Mouse (Mus musculus): ENCODE measurements around the gene Mfap1a. TPM values are rescaled to one million over a fixed set of nuclear protein-coding genes. Genes with fewer than 3 reads are reported as not detected.

Gene Mfap1a
- total RNA-seq, 2 experiments from 2014 or later, result 25.2 to 27.4 TPM

Small RNA genes within 50 kb of the gene (microRNA-seq; reads per million reads assigned to microRNA genes)
- 0 to 0.35 reads per million in 2 experiments for gene Gm22953

Other genes with a start within 250 kb of the Mfap1a start
- gene Trp53bp1, start 235.3 kb downstream of the Mfap1a start, total RNA-seq (2021), result 10 to 100 TPM; 66.8 to 67.9 TPM
- gene Map1a, start 217.1 kb downstream of the Mfap1a start, total RNA-seq (2021), result 10 to 100 TPM; 16.5 to 18.2 TPM
- 10 to 100 TPM; 22.4 to 22.8 TPM for gene Ppip5k1, start 151.3 kb downstream of the Mfap1a start, total RNA-seq (2021)
- gene Ckmt1, start 149.0 kb downstream of the Mfap1a start, total RNA-seq (2021), result 1 to 10 TPM; 1.1 to 2.9 TPM
- not detected for gene Strc, start 119.5 kb downstream of the Mfap1a start, total RNA-seq (2021)
- gene Pdia3, start 92.9 kb downstream of the Mfap1a start, total RNA-seq (2021), result 100 to 1,000 TPM; 200 to 203 TPM
- gene Catsper2, start 92.9 kb downstream of the Mfap1a start, total RNA-seq (2021), result 1 to 10 TPM; 3.3 to 3.7 TPM
- gene Ell3, start 62.4 kb downstream of the Mfap1a start, total RNA-seq (2021), result under 1 TPM in 1 of 2 experiments, not detected in 1; 0.31 TPM
- gene Serf2, start 57.5 kb downstream of the Mfap1a start, total RNA-seq (2021), result 100 to 1,000 TPM; 350 to 387 TPM
- gene Hypk, start 53.4 kb downstream of the Mfap1a start, total RNA-seq (2021), result 10 to 100 TPM; 23.4 to 26.1 TPM
- under 1 TPM; 0.16 to 0.19 TPM for gene Serinc4, start 49.9 kb downstream of the Mfap1a start, total RNA-seq (2021)
- gene Mfap1b, start 32.6 kb downstream of the Mfap1a start, total RNA-seq (2021), result 10 to 100 TPM; 21.6 to 24.5 TPM
- gene Wdr76, start 58 bp upstream of the Mfap1a start, total RNA-seq (2021), result 10 to 100 TPM; 11.1 to 12.9 TPM

Data from heart, postnatal 4 days (tissue).